Mouse (Mus musculus): ENCODE measurements around the gene Btbd19. TPM values are rescaled to one million over a fixed set of nuclear protein-coding genes. Genes with fewer than 3 reads are reported as not detected.

The Btbd19 gene
- 3.9 and 4.0 TPM in 2 replicates for polyA plus RNA-seq (2015; fragmentation: Nextera tagmentation; extraction: Ambion mirVana)

- Histone ChIP-seq H3K36me3 (ENCODE audit: control insufficient read depth, insufficient read depth, low read length) (peaks cover 11% of the 10 kb centered on the region), H3K9me3 (replicated peaks; ENCODE audit: control insufficient read depth, low read length, poor library complexity, severe bottlenecking) (no peaks in the 10 kb centered on the region), H3K27me3 (ENCODE audit: control insufficient read depth, insufficient read depth, low read depth, low read length) (no peaks in the 10 kb centered on the region), H3K9ac (ENCODE audit: low read depth, low read length) (peak within 1 kb of the TSS; percentile 59), H3K4me1 (ENCODE audit: control insufficient read depth, insufficient read depth, low read length) (peaks cover 10% of the 10 kb centered on the region), H3K4me3 (ENCODE audit: low read depth, low read length) (no peak within 1 kb of the TSS), H3K4me2 (ENCODE audit: low read length) (0 out of 2 replicates have a peak within 1 kb of the TSS, but pooled peaks have one; percentile 9), H3K27ac (ENCODE audit: low read length) (peak within 1 kb of the TSS; percentile 72)
- WGBS, result 26% methylated on average over 8 of the region's 8 CpGs
- ATAC-seq, result no peak
Observed at GRCm38 (mm10) chr4:117125348-117125909, at the start of gene Btbd19. Btbd19 (minus strand) TSS chr4:117125725.

GRCm38 (mm10) chr4:117169936-117170335 is 44.4 kb upstream of the Btbd19 start:
- 96% methylated on average over 5 of the region's 5 CpGs for WGBS
- Histone ChIP-seq H3K4me2 (ENCODE audit: low read length) (no peak overlapping the region), H3K4me3 (ENCODE audit: low read depth, low read length) (no peak overlapping the region), H3K27me3 (ENCODE audit: control insufficient read depth, insufficient read depth, low read depth, low read length) (no peaks in the 10 kb centered on the region), H3K36me3 (ENCODE audit: control insufficient read depth, insufficient read depth, low read length) (no peaks in the 10 kb centered on the region), H3K4me1 (ENCODE audit: control insufficient read depth, insufficient read depth, low read length) (no peaks in the 10 kb centered on the region), H3K9ac (ENCODE audit: low read depth, low read length) (no peak overlapping the region), H3K9me3 (replicated peaks; ENCODE audit: control insufficient read depth, low read length, poor library complexity, severe bottlenecking) (no peaks in the 10 kb centered on the region), H3K27ac (ENCODE audit: low read length) (no peak overlapping the region)
- ATAC-seq, result no peak

GRCm38 (mm10) chr4:117161183-117161582 is 35.7 kb upstream of the Btbd19 start:
- 74% methylated on average over 4 of the region's 4 CpGs for WGBS
- ATAC-seq, result peak; percentile 66; the same call in 1 of the 2 replicates
- Histone ChIP-seq H3K4me2 (ENCODE audit: low read length) (no peak overlapping the region), H3K27ac (ENCODE audit: low read length) (0 out of 2 replicates have a peak overlapping the region, but pooled peaks have one; percentile 4), H3K27me3 (ENCODE audit: control insufficient read depth, insufficient read depth, low read depth, low read length) (no peaks in the 10 kb centered on the region), H3K9ac (ENCODE audit: low read depth, low read length) (0 out of 2 replicates have a peak overlapping the region, but pooled peaks have one; percentile 10), H3K36me3 (ENCODE audit: control insufficient read depth, insufficient read depth, low read length) (no peaks in the 10 kb centered on the region), H3K4me1 (ENCODE audit: control insufficient read depth, insufficient read depth, low read length) (no peaks in the 10 kb centered on the region), H3K4me3 (ENCODE audit: low read depth, low read length) (no peak overlapping the region), H3K9me3 (replicated peaks; ENCODE audit: control insufficient read depth, low read length, poor library complexity, severe bottlenecking) (no peaks in the 10 kb centered on the region)

- H3K4me1 ChIP-seq (ENCODE audit: control insufficient read depth, insufficient read depth, low read length), result peaks cover 4% of the 10 kb centered on the region; the same call in 1 of the 2 replicates
- no peaks in the 10 kb centered on the region for H3K27me3 ChIP-seq (ENCODE audit: control insufficient read depth, insufficient read depth, low read depth, low read length)
- WGBS, result 85% methylated on average over 10 of the region's 10 CpGs
- ATAC-seq, result no peak
- H3K36me3 ChIP-seq (ENCODE audit: control insufficient read depth, insufficient read depth, low read length), result no peaks in the 10 kb centered on the region
- H3K9me3 ChIP-seq (replicated peaks; ENCODE audit: control insufficient read depth, low read length, poor library complexity, severe bottlenecking), result no peaks in the 10 kb centered on the region
- no peak overlapping the region for H3K4me3 ChIP-seq (ENCODE audit: low read depth, low read length)
- no peak overlapping the region for H3K4me2 ChIP-seq (ENCODE audit: low read length)
- no peak overlapping the region for H3K27ac ChIP-seq (ENCODE audit: low read length)
- H3K9ac ChIP-seq (ENCODE audit: low read depth, low read length), result no peak overlapping the region
Observed at GRCm38 (mm10) chr4:117159666-117160065, 34.1 kb upstream of the Btbd19 start.

GRCm38 (mm10) chr4:117156372-117156771 is 30.8 kb upstream of the Btbd19 start:
- Histone ChIP-seq H3K36me3 (ENCODE audit: control insufficient read depth, insufficient read depth, low read length) (peaks cover 19% of the 10 kb centered on the region), H3K9ac (ENCODE audit: low read depth, low read length) (peak overlapping the region; percentile 63), H3K4me3 (ENCODE audit: low read depth, low read length) (peak overlapping the region; percentile 94), H3K27ac (ENCODE audit: low read length) (peak overlapping the region; percentile 93), H3K9me3 (replicated peaks; ENCODE audit: control insufficient read depth, low read length, poor library complexity, severe bottlenecking) (no peaks in the 10 kb centered on the region), H3K4me1 (ENCODE audit: control insufficient read depth, insufficient read depth, low read length) (peaks cover 12% of the 10 kb centered on the region), H3K4me2 (ENCODE audit: low read length) (peak overlapping the region; percentile 50), H3K27me3 (ENCODE audit: control insufficient read depth, insufficient read depth, low read depth, low read length) (no peaks in the 10 kb centered on the region)
- ATAC-seq, result peak; percentile 4; the same call in 1 of the 2 replicates
- WGBS, result 26% methylated on average over 6 of the region's 6 CpGs

- no peaks in the 10 kb centered on the region for H3K9me3 ChIP-seq (replicated peaks; ENCODE audit: control insufficient read depth, low read length, poor library complexity, severe bottlenecking)
- no peaks in the 10 kb centered on the region for H3K27me3 ChIP-seq (ENCODE audit: control insufficient read depth, insufficient read depth, low read depth, low read length)
- peaks cover 12% of the 10 kb centered on the region for H3K4me1 ChIP-seq (ENCODE audit: control insufficient read depth, insufficient read depth, low read length)
- peak within 1 kb of the TSS; percentile 93 for H3K27ac ChIP-seq (ENCODE audit: low read length)
- H3K9ac ChIP-seq (ENCODE audit: low read depth, low read length), result peak within 1 kb of the TSS; percentile 99
- peak; percentile 95 for ATAC-seq
- H3K4me2 ChIP-seq (ENCODE audit: low read length), result peak within 1 kb of the TSS; percentile 86
- under 1% methylated on average over 52 of the region's 52 CpGs for WGBS
- peaks cover 21% of the 10 kb centered on the region for H3K36me3 ChIP-seq (ENCODE audit: control insufficient read depth, insufficient read depth, low read length)
- H3K4me3 ChIP-seq (ENCODE audit: low read depth, low read length), result peak within 1 kb of the TSS; percentile 94
Observed at GRCm38 (mm10) chr4:117155792-117156355, 30.3 kb upstream of the Btbd19 start, which contains the start of gene Rps8. Rps8 (minus strand) TSS chr4:117156243.

- Histone ChIP-seq H3K4me1 (ENCODE audit: control insufficient read depth, insufficient read depth, low read length) (peaks cover 12% of the 10 kb centered on the region), H3K9ac (ENCODE audit: low read depth, low read length) (peak overlapping the region; percentile 99), H3K4me2 (ENCODE audit: low read length) (peak overlapping the region; percentile 86), H3K36me3 (ENCODE audit: control insufficient read depth, insufficient read depth, low read length) (peaks cover 27% of the 10 kb centered on the region), H3K27ac (ENCODE audit: low read length) (peak overlapping the region; percentile 93), H3K9me3 (replicated peaks; ENCODE audit: control insufficient read depth, low read length, poor library complexity, severe bottlenecking) (no peaks in the 10 kb centered on the region), H3K27me3 (ENCODE audit: control insufficient read depth, insufficient read depth, low read depth, low read length) (no peaks in the 10 kb centered on the region), H3K4me3 (ENCODE audit: low read depth, low read length) (peak overlapping the region; percentile 94)
- WGBS, result 2% methylated on average over 44 of the region's 44 CpGs
- ATAC-seq, result peak; percentile 29
Observed at GRCm38 (mm10) chr4:117155020-117155791, 29.7 kb upstream of the Btbd19 start.

- peaks cover 27% of the 10 kb centered on the region for H3K36me3 ChIP-seq (ENCODE audit: control insufficient read depth, insufficient read depth, low read length)
- no peak for ATAC-seq
- no peak overlapping the region for H3K9ac ChIP-seq (ENCODE audit: low read depth, low read length)
Observed at GRCm38 (mm10) chr4:117152714-117153113, 27.2 kb upstream of the Btbd19 start.

More at GRCm38 (mm10) chr4:117152714-117153113, 27.2 kb upstream of the Btbd19 start:
- no peak overlapping the region for H3K4me3 ChIP-seq (ENCODE audit: low read depth, low read length)
- H3K4me1 ChIP-seq (ENCODE audit: control insufficient read depth, insufficient read depth, low read length), result peaks cover 12% of the 10 kb centered on the region
- H3K9me3 ChIP-seq (replicated peaks; ENCODE audit: control insufficient read depth, low read length, poor library complexity, severe bottlenecking), result no peaks in the 10 kb centered on the region
- WGBS, result 84% methylated on average over 5 of the region's 5 CpGs
- H3K27me3 ChIP-seq (ENCODE audit: control insufficient read depth, insufficient read depth, low read depth, low read length), result no peaks in the 10 kb centered on the region
- H3K27ac ChIP-seq (ENCODE audit: low read length), result no peak overlapping the region
- H3K4me2 ChIP-seq (ENCODE audit: low read length), result no peak overlapping the region
